Comparison of ENCODE assay signal across 17 mouse cellular contexts in genomic region chr3:113953113-113953512, GRCm38 (mm10).
"Had no signal": no experiment of that assay in that cellular context is flagged by ENCODE, and none has a peak within 500 bp of the region (broad histone marks: within the 10 kb centered on the region; RNA-seq: fewer than 3 reads in every experiment).

No protein-coding gene starts in this region.

- DNase-seq: kidney, adult 2 months; kidney, postnatal 10 days; kidney, postnatal 36 days; left cerebral cortex, postnatal 4 days; liver, postnatal 0 days; lung, embryonic 14.5 days; thymus, postnatal 25 days had no signal

- H3K27me3 ChIP-seq: limb, embryonic 12.5 days; limb, embryonic 15.5 days; megakaryocyte, embryonic 14.5 days; midbrain, embryonic 13.5 days; stomach, embryonic 15.5 days had no signal

- H3K4me1 ChIP-seq: limb, embryonic 12.5 days; limb, embryonic 15.5 days; megakaryocyte, embryonic 14.5 days; midbrain, embryonic 10.5 days; midbrain, embryonic 13.5 days; stomach, embryonic 15.5 days had no signal

- H3K9me3 ChIP-seq: limb, embryonic 12.5 days; limb, embryonic 15.5 days; megakaryocyte, embryonic 14.5 days; midbrain, embryonic 10.5 days; midbrain, embryonic 13.5 days; stomach, embryonic 15.5 days had no signal

- H3K4me3 ChIP-seq: limb, embryonic 12.5 days; limb, embryonic 15.5 days; megakaryocyte, embryonic 14.5 days; midbrain, embryonic 10.5 days; midbrain, embryonic 13.5 days; stomach, embryonic 15.5 days had no signal

- H3K36me3 ChIP-seq: limb, embryonic 12.5 days; limb, embryonic 15.5 days; midbrain, embryonic 10.5 days; midbrain, embryonic 13.5 days; stomach, embryonic 15.5 days had no signal

- ATAC-seq: liver, postnatal 0 days; lung, postnatal 0 days; midbrain, embryonic 13.5 days; midbrain, embryonic 16.5 days had no signal

- H3K27ac ChIP-seq: limb, embryonic 12.5 days; limb, embryonic 15.5 days; liver, embryonic 14.5 days; macrophage; midbrain, embryonic 10.5 days; midbrain, embryonic 13.5 days; stomach, embryonic 15.5 days had no signal
